Mouse (Mus musculus) kidney, postnatal 36 days (tissue): Measurements from ENCODE around the gene Hcrt.

ENCODE experiments used
- DNase-seq, 2 experiments: peaks; one replicate each; pipeline ENCODE4 v3.0.0; 2021 to 2022; ENCODE audit warnings: mixed read lengths in 2 of 2

The Hcrt gene

GRCm38 (mm10) chr11:100766726-100767125, 4.0 kb upstream of the Hcrt start:
- peak; percentile 77 to 78 for DNase-seq

- peak; percentile 80 to 91 for DNase-seq
Measured at GRCm38 (mm10) chr11:100761547-100762045, 1.1 kb downstream of the Hcrt start.

- peak; percentile 32 to 68 for DNase-seq
Measured at GRCm38 (mm10) chr11:100759611-100760233, 3.0 kb downstream of the Hcrt start, which contains the start of gene Kcnh4. TSS of gene Kcnh4 (minus strand) at chr11:100759942.

- DNase-seq: peak; percentile 35 to 80
Measured at GRCm38 (mm10) chr11:100758707-100759610, 3.8 kb downstream of the Hcrt start.

- DNase-seq: no peak
Measured at GRCm38 (mm10) chr11:100757566-100757965, 5.2 kb downstream of the Hcrt start.

- no peak for DNase-seq
Measured at GRCm38 (mm10) chr11:100756476-100756875, 6.3 kb downstream of the Hcrt start.

GRCm38 (mm10) chr11:100754693-100755057, 8.1 kb downstream of the Hcrt start:
- DNase-seq: no peak

GRCm38 (mm10) chr11:100754021-100754692, 8.6 kb downstream of the Hcrt start:
- no peak for DNase-seq

- peak; percentile 30 to 46 for DNase-seq
Measured at GRCm38 (mm10) chr11:100752294-100752693, 10.4 kb downstream of the Hcrt start.

- no peak for DNase-seq
Measured at GRCm38 (mm10) chr11:100750127-100750526, 12.6 kb downstream of the Hcrt start.

- no peak for DNase-seq
Measured at GRCm38 (mm10) chr11:100749469-100749868, 13.3 kb downstream of the Hcrt start.

- DNase-seq: no peak
Measured at GRCm38 (mm10) chr11:100748620-100749019, 14.1 kb downstream of the Hcrt start.

GRCm38 (mm10) chr11:100747114-100747513, 15.6 kb downstream of the Hcrt start:
- DNase-seq: no peak

GRCm38 (mm10) chr11:100746546-100746945, 16.2 kb downstream of the Hcrt start:
- DNase-seq: no peak

GRCm38 (mm10) chr11:100745085-100745484, 17.6 kb downstream of the Hcrt start:
- DNase-seq: peak in 1 of 2 experiments; percentile 67

GRCm38 (mm10) chr11:100741348-100741747, 21.4 kb downstream of the Hcrt start:
- peak; percentile 86 to 87 for DNase-seq

- DNase-seq: no peak
Measured at GRCm38 (mm10) chr11:100738749-100739148, 24.0 kb downstream of the Hcrt start.

GRCm38 (mm10) chr11:100738066-100738604, 24.6 kb downstream of the Hcrt start, which contains the start of gene Rab5c:
TSS of gene Rab5c (minus strand) at chr11:100738215.
- peak; percentile 98 to 100 for DNase-seq

GRCm38 (mm10) chr11:100737105-100737733, 25.5 kb downstream of the Hcrt start:
- peak in 1 of 2 experiments; percentile 36 for DNase-seq

- DNase-seq: peak in 1 of 2 experiments; percentile 42
Measured at GRCm38 (mm10) chr11:100736746-100737080, 26.0 kb downstream of the Hcrt start.

- DNase-seq: peak in 1 of 2 experiments; percentile 53
Measured at GRCm38 (mm10) chr11:100735954-100736745, 26.6 kb downstream of the Hcrt start.
